Mouse (Mus musculus) testis, adult 2 months (tissue): ENCODE measurements around the gene Usp20. TPM values are rescaled to one million over a fixed set of nuclear protein-coding genes. Genes with fewer than 3 reads are reported as not detected.

Source experiments
- H3K27ac ChIP-seq: fragments of 200-500 bp; 2 replicates; pipeline ENCODE4 v1.5.1; 2012; ENCODE audit warnings: low read depth, low read length; ENCODE audit not compliant: control insufficient read depth, insufficient read depth
- H3K27me3 ChIP-seq: fragments of 200-500 bp; 2 replicates; pipeline ENCODE4 v1.6.1; 2012; ENCODE audit warnings: mild to moderate bottlenecking, low read length, moderate library complexity; ENCODE audit not compliant: control insufficient read depth, insufficient read depth
- H3K36me3 ChIP-seq: fragments of 200-500 bp; 2 replicates; pipeline ENCODE4 v1.6.1; 2012; ENCODE audit warnings: mild to moderate bottlenecking, low read length; ENCODE audit not compliant: control insufficient read depth, insufficient read depth
- H3K4me1 ChIP-seq: fragments of 200-500 bp; 2 replicates; pipeline ENCODE4 v1.6.1; 2012; ENCODE audit warnings: low read length; ENCODE audit not compliant: control insufficient read depth, insufficient read depth
- H3K4me3 ChIP-seq: fragments of 200-500 bp; 2 replicates; pipeline ENCODE4 v1.5.1; 2012; ENCODE audit warnings: low read depth, mild to moderate bottlenecking, low read length, moderate library complexity, mixed read lengths; ENCODE audit not compliant: control insufficient read depth
- CTCF ChIP-seq: fragments of 200-500 bp; IDR thresholded peaks from 2 replicates; pipeline ENCODE4 v1.5.1; 2012; ENCODE audit warnings: low read depth, mild to moderate bottlenecking, inconsistent platforms, low read length, moderate library complexity; ENCODE audit not compliant: control insufficient read depth, insufficient read depth, insufficient replicate concordance
- POLR2A ChIP-seq: fragments of 200-500 bp; IDR thresholded peaks from 2 replicates; pipeline ENCODE4 v1.6.1; 2012; ENCODE audit warnings: low read depth, mild to moderate bottlenecking, inconsistent platforms, low read length, moderate library complexity; ENCODE audit not compliant: control insufficient read depth
- polyA plus RNA-seq: library from polyadenylated mRNA; depleted of rRNA; stranded (reverse); fragments of >200 nt; gene quantifications from 2 replicates; pipeline ENCODE4 v1.2.3, GENCODE M21; 2012

Gene Usp20
- polyA plus RNA-seq, 1 experiment, result 68.1 TPM

- Histone ChIP-seq H3K27me3 (no peaks in the 10 kb centered on the region), H3K27ac (no peak overlapping the region), H3K36me3 (no peaks in the 10 kb centered on the region; the same call in 1 of the 2 replicates), H3K4me3 (no peak overlapping the region), H3K4me1 (no peaks in the 10 kb centered on the region)
- TF ChIP-seq POLR2A, result no peak
- TF ChIP-seq CTCF, result no peak
These were observed 43.4 kb downstream of the Usp20 start for GRCm38 (mm10) chr2:31025458-31025857.

GRCm38 (mm10) chr2:31026642-31027041 is 44.6 kb downstream of the Usp20 start:
- Histone ChIP-seq H3K4me1 (no peaks in the 10 kb centered on the region), H3K27ac (no peak overlapping the region), H3K36me3 (no peaks in the 10 kb centered on the region), H3K4me3 (no peak overlapping the region), H3K27me3 (no peaks in the 10 kb centered on the region)
- TF ChIP-seq POLR2A (no peak), CTCF (no peak)

- Histone ChIP-seq H3K27ac (no peak overlapping the region), H3K4me3 (no peak overlapping the region), H3K36me3 (no peaks in the 10 kb centered on the region), H3K4me1 (no peaks in the 10 kb centered on the region), H3K27me3 (no peaks in the 10 kb centered on the region)
- TF ChIP-seq POLR2A (no peak), CTCF (no peak)
These were observed 49.9 kb downstream of the Usp20 start for GRCm38 (mm10) chr2:31031972-31032371.

- H3K36me3 ChIP-seq, result no peaks in the 10 kb centered on the region
- H3K27ac ChIP-seq, result no peak overlapping the region
- H3K4me1 ChIP-seq, result no peaks in the 10 kb centered on the region
- no peak overlapping the region for H3K4me3 ChIP-seq
- no peaks in the 10 kb centered on the region for H3K27me3 ChIP-seq
- TF ChIP-seq POLR2A, result no peak
These were observed 54.7 kb downstream of the Usp20 start for GRCm38 (mm10) chr2:31036811-31037210.

GRCm38 (mm10) chr2:31040043-31040442 is 58.0 kb downstream of the Usp20 start:
- H3K4me1 ChIP-seq, result no peaks in the 10 kb centered on the region
- TF ChIP-seq POLR2A, result no peak
- TF ChIP-seq CTCF, result no peak
- no peaks in the 10 kb centered on the region for H3K27me3 ChIP-seq
- H3K36me3 ChIP-seq, result no peaks in the 10 kb centered on the region
- H3K4me3 ChIP-seq, result no peak overlapping the region
- no peak overlapping the region for H3K27ac ChIP-seq

- Histone ChIP-seq H3K4me3 (no peak overlapping the region), H3K4me1 (no peaks in the 10 kb centered on the region), H3K27ac (no peak overlapping the region), H3K27me3 (no peaks in the 10 kb centered on the region), H3K36me3 (no peaks in the 10 kb centered on the region)
- TF ChIP-seq CTCF (no peak), POLR2A (no peak)
These were observed 58.4 kb downstream of the Usp20 start for GRCm38 (mm10) chr2:31040487-31040886.

GRCm38 (mm10) chr2:31041386-31041785 is 59.3 kb downstream of the Usp20 start:
- Histone ChIP-seq H3K36me3 (no peaks in the 10 kb centered on the region), H3K4me1 (no peaks in the 10 kb centered on the region), H3K27ac (no peak overlapping the region), H3K27me3 (no peaks in the 10 kb centered on the region), H3K4me3 (no peak overlapping the region)
- TF ChIP-seq POLR2A, result no peak
- no peak for TF ChIP-seq CTCF

GRCm38 (mm10) chr2:31042881-31043280 is 60.8 kb downstream of the Usp20 start:
- no peak overlapping the region for H3K4me3 ChIP-seq
- no peaks in the 10 kb centered on the region for H3K27me3 ChIP-seq
- no peak for TF ChIP-seq CTCF
- no peak for TF ChIP-seq POLR2A
- no peaks in the 10 kb centered on the region for H3K36me3 ChIP-seq
- H3K4me1 ChIP-seq, result no peaks in the 10 kb centered on the region
- H3K27ac ChIP-seq, result no peak overlapping the region
